Mouse (Mus musculus) neural tube, embryonic 10.5 days (tissue): ENCODE measurements around the gene Nipal3.
A peak's percentile ranks its signal among the peaks of the same experiment; 100 is the strongest.

Experiments
- DNase-seq: peaks from one replicate; pipeline ENCODE4 v3.0.0-alpha.2; 2017; ENCODE audit warnings: low spot score; ENCODE audit errors: extremely low spot score

Nipal3 gene

DNA sequence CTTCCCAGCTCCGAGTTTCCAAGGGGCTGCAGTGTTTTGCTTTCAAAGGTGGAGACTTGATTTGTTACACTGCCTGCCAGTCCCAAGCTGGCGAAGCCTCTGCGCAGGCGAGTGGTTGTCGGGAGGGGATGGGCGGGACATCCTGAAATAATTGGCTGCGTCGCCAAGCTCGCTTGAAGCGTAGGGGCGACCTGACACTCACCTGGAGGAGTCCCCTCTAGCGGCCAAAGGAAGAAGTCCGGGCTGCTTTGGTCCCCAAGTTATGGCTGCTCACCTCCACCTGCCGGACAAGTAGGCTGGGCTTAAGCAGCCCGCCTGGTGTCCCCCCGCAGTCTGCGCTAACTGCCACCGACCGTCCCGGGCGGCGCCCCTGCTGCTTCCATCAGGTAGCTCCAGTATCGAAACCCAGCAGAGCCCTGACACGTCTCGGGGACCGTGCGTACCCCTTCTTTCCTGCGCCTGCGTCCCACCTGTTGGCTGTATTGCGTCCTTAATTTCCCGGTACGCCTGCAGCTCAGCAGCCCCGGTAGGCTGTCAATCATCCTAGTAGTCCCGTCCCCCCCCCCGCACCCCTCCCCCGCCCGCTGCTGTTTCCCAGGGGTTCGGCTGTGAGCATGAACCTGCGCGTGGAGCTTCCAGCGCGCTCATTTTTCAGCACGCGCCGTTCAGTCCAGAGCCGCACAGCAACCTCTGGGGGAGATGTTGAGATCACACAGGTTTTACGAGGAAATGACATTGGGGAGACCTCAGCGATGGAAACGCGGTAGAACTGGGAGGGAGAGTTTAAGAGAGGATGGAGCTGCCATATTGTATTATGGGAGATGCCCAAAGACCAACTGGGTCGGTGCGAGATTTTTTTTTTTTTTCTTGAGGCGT is at the start of gene Nipal3, which contains the start of gene Stpg1:
Nipal3 (minus strand) TSS at position 518 of the 876 bp plus-strand sequence.
Stpg1 (plus strand) TSS at position 270 of the 876 bp plus-strand sequence.
- peak; percentile 85 for DNase-seq

DNA sequence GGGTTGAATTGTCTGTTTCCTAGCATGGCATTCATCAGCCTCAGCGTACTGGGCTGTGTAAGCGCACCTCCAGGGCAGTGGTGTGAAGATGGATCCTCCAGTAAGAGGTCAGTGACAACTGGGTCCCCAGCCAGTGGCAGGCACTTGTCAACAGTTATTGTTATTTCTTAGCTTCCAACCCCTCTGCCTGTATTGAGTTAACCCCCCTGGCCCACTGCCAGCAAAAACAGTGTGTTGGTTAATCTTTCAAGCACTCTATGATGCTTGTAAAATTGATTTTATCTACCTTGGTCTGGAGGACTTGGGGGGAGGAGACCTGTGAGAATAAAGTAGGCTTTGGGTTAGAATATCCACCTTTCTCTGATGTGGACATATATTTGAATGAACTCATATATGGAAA is 49.4 kb upstream of the Nipal3 start:
- DNase-seq = no peak

DNA sequence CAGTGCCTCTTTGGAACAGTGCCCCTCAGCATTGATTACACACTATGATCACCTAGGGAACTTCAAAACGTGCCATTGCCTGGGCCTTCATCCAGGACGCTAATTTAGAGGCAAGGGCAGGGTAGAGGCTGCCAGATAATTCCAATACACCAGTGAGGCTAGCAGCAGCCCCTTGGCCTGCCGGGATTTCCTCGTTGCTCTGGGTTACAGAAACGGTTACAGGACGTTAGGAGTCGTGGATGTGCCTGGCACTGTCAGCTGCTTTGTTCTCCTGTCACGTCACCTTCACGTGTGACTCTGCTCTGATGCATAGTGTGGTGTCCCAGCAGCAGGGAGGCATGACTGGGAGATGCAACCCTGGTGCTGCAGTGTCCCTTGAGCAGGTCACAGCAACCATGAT is 45.2 kb upstream of the Nipal3 start:
- no peak for DNase-seq

DNA sequence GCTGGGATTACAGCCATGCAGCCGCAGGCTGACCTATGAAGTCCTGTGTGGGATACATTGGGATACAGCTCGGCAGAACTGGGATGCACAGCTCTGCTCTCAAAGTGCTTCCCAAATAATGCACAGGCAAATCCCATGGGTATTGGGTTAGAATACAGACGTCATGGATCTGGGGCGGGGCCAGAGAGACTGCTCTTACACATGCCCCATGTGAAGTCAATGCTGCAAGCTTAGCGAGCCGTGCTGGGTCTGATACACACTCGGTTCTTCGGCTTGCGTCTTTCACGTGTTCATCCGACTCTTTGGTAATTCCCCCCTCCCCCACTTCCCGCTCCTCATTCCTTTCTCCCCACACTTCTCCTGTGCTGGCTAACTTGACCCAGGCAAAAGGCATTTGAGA is 44.2 kb upstream of the Nipal3 start:
- DNase-seq = no peak

DNA sequence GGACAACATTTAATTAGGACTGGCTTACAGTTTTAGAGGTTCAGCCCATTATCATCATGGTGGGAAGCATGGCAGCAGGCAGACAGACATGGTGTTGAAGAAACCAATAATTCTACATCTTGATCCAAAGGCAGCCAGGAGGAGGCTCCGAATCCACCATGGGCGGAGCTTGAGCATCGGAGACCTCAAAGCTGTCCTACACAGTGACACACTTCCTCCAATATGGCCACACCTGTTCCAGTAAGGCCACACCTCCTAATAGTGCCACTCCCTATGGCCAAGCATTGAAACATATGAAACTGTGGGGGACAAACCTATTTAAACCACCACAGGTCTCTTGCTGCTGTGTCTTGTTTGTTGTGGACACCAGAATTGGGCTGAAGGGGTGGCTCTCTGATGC is 40.2 kb upstream of the Nipal3 start:
- no peak for DNase-seq

DNA sequence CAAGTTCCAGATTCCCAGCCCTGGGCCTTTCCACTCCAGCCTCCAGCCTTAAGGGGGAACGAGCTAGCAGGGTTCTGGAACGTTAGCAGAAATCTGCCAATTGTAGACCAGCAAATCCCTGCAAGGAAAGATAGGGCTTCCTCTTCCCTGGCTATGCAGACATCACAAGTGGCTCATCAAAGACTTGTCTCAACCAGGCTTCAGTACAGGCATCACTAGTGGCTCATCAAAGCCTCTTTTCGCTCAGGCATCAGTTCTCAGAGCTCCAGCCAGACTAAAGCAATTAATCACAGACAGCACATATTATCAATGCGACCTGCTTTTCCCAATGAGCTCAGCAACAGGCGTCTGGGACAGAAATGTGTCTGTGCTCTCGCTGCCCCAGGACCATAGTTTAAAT is 38.2 kb upstream of the Nipal3 start:
- DNase-seq = no peak

DNA sequence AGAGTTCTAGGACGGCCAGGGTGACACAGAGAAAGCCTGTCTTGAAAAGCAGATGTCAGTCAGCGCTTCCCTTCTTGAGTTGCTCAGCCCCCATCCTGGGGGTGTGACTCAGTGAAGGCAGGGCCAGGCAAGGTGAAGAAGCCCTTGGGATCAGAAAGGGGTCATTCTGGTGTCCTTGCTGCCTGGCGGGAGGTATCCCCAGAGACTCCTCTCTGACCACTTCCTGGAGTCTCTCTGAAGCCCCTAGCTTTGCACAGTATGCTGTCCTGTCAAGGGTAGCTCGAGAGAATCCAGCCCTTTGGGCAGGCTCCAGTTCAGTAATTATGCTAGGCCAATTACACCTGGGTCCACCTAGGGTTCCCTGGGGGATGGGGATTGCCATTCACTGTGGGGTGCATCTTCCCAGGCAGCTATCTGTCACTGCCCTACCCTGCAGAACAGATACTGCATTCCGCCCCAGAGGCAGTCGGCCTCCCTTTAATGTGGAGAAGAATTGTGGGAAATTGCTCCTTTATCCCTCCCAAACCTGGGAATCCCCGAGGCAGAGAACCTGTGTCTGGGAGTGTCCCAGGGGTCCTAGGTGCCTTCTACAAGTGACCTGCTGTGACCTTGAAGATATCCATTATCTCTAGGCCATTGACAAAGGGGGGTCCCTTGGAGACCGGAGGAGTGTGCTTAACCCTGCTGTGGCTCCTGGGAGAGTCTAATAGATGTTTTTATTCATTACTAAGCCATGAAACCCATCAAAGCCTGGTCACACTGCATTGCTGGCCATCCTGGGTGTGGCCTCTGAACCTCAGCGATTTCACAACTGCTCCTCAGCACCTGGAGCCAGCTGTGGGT is 37.2 kb upstream of the Nipal3 start:
- DNase-seq = no peak

DNA sequence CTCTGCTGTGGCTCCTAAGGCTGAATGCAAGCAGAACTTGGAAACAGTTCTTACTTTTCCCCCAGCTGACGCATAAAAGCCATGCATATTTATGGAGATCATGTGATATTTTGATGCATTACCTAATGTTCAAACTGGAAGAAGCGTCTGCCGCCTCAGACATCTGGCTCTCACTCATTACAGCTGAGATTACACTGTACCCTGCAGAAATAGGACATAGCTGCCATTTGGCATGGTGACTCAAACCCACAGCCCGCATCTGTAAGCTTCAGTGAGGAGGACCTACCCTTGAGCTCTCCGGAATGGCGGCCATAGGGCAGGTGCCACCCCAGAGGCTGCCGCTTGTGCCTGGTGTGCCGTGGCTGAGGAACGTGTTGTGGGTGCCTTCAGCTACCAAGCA is 36.4 kb upstream of the Nipal3 start:
- DNase-seq = no peak

DNA sequence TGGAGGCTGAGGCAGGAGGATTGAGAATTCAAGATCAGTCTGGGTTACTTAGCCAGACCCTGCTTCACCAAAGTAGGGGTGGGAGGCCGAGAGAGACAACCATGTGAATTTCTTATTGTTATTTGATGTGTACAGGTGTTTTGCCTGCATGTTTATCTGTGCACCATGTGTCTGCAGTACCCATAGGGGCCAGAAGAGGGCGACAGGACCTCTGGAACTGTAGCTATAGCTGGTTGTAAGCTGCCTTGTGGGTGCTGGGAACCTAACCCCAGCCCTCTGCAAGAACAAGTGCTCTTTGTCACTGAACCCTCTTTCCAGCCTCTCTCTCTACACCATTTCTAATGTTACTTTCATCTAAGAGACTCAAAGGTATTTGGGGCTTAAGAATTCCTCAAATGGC is 35.4 kb upstream of the Nipal3 start:
- no peak for DNase-seq

DNA sequence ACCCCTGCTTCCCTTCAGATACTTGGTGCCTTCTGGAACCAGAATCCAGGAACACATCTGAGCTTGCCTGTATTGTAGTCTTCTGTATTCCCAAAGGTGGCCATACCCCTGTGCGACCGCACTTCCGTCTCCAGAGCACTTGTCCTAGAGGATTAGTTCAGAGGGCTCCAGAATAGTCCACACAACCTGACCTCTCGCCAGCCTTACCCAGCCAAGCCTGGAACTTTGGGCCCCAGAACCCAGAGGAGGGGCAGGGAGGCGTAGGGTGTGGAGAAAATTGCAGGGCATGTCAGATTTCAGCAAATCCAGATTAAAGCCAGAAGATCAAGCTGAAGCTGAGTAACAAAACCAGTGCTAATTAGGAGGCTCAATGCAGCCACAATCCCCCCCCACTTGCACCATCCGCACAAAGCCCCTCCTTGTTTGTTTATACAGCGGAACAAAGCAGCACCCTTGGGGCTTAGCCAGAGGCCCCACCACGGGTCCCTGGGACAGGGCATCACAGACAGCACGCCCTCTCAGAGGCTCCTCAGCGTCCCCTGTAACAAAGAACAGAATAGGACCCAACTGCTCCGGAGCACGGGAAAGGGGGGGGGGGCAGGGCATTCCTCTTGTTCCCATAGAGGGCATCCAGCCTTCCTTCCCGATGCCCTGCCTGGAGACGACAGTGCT is 31.3 kb upstream of the Nipal3 start:
- no peak for DNase-seq

DNA sequence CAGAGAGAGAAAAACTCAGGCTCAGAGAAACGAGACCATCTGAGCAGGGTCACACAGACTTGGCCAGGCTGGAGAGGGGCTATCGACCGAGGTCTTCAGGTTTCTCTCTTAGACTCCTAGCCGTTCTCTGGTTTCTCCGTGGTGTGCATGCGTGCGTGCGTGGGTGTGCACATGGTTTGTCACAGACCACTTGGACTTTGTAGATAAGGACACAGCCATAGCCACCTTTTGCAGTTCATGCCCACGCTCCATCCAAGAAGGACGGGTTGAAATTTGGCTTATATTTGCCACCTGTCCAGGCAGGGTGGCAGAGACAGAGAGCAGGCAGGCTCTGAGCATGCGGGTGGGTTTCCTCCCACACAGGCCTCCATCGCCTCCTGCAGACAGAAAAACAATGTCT is 30.2 kb upstream of the Nipal3 start:
- no peak for DNase-seq

DNA sequence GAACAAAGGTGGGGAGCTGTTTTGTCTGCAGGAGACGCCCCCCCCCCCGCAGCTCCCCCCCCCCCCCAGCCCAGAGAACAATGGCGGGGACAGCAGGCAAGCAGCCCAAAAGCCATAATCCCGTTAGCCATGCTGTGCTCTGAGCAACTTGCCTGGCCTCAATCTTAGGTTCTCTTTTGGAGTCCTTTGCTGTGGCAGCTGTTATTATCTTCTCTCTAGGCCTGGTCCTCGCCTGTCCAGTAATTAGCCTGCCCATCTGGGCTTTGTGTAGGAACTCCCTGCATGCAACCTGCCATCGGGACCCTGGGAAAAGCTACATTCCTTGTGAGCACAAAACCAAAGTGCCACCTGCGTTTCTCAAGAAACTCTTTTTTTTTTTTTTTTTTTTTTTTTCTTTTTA is 29.1 kb upstream of the Nipal3 start:
- no peak for DNase-seq

DNA sequence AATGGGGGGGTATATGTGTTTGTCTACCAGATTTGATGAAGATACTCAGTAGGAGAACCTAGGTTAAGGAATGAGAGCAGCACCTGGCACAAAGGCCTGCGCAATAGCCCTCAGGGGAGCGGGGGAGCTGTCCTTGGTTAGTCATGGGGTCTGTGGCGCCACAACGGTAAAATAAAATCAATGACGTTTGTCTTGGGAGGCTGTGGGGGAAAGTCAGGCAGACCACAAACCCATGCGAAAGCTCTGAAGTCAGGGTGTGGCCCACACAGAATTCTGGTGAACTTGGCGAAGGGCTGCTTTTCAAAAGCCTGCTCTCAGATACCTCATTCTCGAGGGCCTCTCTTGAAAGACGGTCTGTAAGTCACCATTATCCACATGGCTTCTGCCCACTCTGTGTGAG is 25.6 kb upstream of the Nipal3 start:
- no peak for DNase-seq

DNA sequence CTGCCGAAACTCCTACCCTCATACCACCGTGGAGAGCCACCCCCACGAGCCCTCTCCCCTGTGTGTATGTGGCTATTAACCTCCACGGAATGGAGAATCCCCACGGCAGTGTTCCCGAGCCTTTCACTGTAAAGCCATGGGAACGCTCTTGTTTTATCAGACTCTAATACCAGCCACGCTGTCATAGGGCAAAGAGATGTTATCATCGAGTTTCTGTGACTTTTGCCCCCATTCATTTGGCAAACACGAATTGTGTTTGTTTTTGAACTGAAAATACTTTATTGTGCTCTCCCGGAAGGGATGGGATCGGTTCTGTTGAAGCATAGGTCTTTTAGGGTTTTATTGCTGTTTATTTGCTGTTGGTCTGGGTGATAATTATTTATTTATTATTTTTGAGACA is 23.3 kb upstream of the Nipal3 start:
- DNase-seq = no peak

DNA sequence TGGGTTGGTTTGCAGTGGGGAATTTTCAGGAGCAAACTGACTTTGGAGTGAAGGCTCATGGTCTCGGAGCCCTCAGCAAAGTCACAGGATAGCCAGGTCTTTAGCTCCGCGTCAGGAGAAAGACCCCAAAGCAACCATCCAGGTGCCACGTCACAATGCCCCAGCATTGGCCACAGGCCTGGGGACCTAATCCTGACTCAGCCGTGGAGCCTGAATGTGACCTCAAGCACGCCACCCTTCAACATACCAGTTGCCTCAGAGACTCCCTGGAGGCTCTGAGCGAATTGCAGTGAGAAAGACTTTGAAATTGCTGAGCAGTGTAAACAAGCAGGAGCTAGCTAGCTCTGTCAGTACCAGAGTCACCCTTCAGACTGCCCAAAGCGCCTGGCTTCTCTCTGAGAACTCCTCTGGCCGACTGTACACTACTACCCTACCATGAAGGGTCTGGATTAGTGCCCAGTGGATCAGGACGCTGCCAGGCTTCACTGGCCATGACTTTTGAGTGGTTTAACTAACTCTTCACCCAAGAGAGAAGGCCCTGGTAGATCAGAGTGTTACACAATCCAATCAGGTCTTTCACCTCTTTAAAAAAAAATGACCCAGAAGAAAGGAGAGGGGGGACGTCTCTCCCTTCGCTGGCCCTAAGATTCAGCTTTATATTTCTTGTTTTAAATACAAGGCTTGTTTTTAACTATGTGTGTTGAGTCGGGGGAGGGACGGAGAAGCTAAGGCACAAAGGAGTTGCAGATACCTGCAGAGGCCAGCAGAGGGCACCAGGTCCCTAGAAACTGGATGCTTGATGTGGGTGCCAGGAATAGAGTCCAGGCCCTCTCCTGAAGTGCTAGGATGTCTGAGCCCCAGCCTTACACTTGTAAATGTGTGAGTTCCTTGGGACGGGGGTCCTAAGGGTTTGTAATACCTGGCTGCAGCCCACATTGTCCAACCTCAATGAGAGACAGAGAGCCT is 21.8 kb upstream of the Nipal3 start:
- peak; percentile 47 for DNase-seq

DNA sequence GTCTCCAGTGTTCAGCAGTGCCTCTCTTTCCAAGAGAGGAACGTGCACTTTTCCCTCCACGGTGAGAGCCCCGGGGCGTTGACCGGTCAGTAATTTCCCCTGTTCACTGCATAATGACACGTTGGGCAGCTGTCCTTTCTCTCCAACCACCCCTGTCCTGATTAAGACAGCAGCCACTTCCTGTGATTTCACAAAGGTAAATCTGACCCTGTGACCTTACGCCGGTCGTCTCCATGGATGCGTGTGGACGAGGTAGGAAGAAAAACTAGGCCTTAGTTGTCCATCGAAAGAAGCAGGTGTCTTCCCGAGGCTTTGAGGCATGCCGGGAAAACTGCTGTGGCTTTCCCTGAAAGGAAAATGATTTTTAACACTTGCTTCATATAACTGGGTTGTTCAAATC is 20.1 kb upstream of the Nipal3 start:
- DNase-seq = no peak

DNA sequence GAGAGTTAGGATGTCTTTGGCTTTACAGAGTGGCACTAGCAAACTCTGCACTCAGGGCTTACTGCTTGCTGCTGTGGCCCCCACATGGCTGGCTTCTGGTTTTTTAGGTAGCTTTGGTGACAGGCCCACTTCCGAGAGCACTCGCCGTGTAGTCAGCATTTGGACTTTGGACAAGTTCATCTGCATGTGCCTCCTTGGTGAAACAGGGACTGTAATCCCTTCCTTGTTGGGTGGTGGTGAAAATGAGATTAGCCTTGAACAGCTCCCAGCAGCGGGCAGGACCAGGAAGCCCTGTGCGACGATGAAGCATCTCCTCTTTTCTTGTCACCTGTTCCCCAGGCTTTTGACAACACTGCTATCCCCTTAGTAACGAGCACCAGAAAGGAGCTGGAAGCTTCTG is 19.0 kb upstream of the Nipal3 start:
- DNase-seq = no peak

DNA sequence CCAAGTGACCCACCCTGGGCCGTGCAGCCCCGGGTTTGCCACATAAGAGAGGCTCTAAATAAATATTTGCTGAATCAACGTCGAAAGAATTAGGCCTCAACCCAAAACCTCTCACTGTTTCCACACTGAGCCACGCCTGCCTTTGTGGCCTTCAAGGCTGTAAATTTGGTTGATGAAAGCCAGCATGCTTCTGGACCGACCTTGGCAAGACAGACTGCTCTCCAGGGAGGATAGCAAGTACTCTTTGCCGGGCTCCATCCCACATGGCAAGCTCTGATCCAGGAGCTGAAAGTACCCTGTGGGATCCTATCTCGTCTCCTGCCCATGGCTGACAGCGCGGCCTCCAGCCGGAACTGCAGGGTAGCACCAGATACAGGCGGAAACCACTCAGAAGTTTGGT is 14.7 kb upstream of the Nipal3 start:
- DNase-seq = no peak

DNA sequence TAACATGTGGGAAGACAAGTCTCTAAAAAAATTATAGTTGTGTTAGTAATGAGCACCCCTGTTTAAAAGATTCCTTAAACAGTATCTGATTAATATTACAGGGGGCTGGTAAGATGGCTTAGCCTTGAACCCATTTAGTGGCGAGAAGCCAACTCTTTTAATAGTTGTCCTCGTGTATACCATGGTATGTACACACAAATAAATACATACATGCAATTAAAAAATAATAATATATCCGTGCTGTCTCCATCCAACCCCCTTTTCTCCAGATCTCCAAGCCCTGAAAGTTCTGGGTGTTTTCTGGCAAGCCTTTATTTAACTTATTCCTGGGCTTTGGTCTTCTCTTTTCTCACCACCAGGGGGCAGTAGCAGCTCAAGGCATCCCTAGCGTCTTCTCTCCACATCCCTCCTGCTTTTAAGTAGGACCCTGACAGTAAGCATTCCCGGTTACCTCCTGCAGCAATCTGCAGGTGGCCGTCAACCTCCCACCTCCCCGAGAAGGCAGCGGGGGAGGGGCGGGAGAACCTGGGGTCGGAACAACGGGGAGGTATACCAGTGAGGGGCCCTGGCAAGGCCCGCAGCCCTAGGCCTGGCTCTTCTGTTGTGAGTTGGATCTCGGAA is 13.7 kb upstream of the Nipal3 start:
- DNase-seq = peak; percentile 79
